Mouse (Mus musculus) CH12.LX (cell line): ENCODE measurements at regions not wholly inside any gene's neighbourhood (a gene's known extent, or its start where the extent isn't known, plus 50 kb on each side); places are given as distances from the start of the nearest gene placed in this dataset.

Experiments
- DNase-seq: peaks from one replicate; pipeline ENCODE4 v3.0.0-alpha.2; 2013; ENCODE audit errors: extremely low read depth
- H3K27ac ChIP-seq: 2 replicates; pipeline ENCODE4 v1.5.1; 2012; ENCODE audit warnings: low read depth, mild to moderate bottlenecking, control low read depth, moderate library complexity; ENCODE audit not compliant: insufficient read depth
- H3K27me3 ChIP-seq: replicated peaks from 2 replicates; pipeline ENCODE3; 2012; ENCODE audit warnings: inconsistent platforms
- H3K36me3 ChIP-seq, 2 experiments: replicated peaks in 1 of 2; 2 replicates each; pipeline versions ENCODE3 to v1.6.1; 2012; ENCODE audit warnings: inconsistent platforms in 1 of 2, low read length in 1 of 2, mild to moderate bottlenecking in 1 of 2, mixed read lengths in 1 of 2, moderate library complexity in 1 of 2; ENCODE audit not compliant: control insufficient read depth in 1 of 2, insufficient read depth in 1 of 2
- H3K4me1 ChIP-seq, 2 experiments: 2 replicates each; pipeline ENCODE4 v1.6.1; 2012; ENCODE audit warnings: inconsistent platforms in 1 of 2, moderate library complexity in 1 of 2; ENCODE audit not compliant: insufficient read depth in 2 of 2, control insufficient read depth in 1 of 2
- H3K4me2 ChIP-seq: 2 replicates; pipeline ENCODE4 v1.6.1; 2012; ENCODE audit warnings: low read depth, mild to moderate bottlenecking, control low read depth; ENCODE audit not compliant: poor library complexity, insufficient read depth, severe bottlenecking
- H3K4me3 ChIP-seq, 3 experiments: fragments of 150-350 bp in 1 of 3; sonication (generic) in 1 of 3; replicated peaks in 1 of 3; 2 replicates each; pipeline versions ENCODE3 to v1.5.1; 2011 to 2012; ENCODE audit warnings: low read depth in 2 of 3, low read length in 2 of 3, mild to moderate bottlenecking in 2 of 3, moderate library complexity in 2 of 3, control low read depth in 1 of 3, improper control_type of control experiment in 1 of 3, inconsistent platforms in 1 of 3, mixed read lengths in 1 of 3; ENCODE audit not compliant: poor library complexity in 1 of 3
- H3K79me2 ChIP-seq: replicated peaks from 2 replicates; pipeline ENCODE4 v1.6.1; 2012; ENCODE audit warnings: mild to moderate bottlenecking, moderate library complexity; ENCODE audit not compliant: control insufficient read depth, poor library complexity, insufficient read depth, severe bottlenecking; ENCODE audit errors: extremely low read depth
- H3K9ac ChIP-seq: 2 replicates; pipeline ENCODE4 v1.6.1; 2012; ENCODE audit warnings: low read depth, mild to moderate bottlenecking, control low read depth, moderate library complexity; ENCODE audit not compliant: insufficient read depth
- H3K9me3 ChIP-seq: replicated peaks from 2 replicates; pipeline ENCODE3; 2012; ENCODE audit warnings: low read length, inconsistent platforms, mixed read lengths
- BHLHE40 ChIP-seq: IDR thresholded peaks from 2 replicates; pipeline ENCODE4 v1.6.1; 2011; ENCODE audit warnings: mild to moderate bottlenecking, low read depth, low read length, improper control_type of control experiment
- CTCF ChIP-seq, 2 experiments: IDR thresholded peaks in 1 of 2; conservative IDR thresholded peaks in 1 of 2; 2 replicates each; pipeline ENCODE4 v1.5.1; 2011 to 2012; ENCODE audit warnings: low read depth in 2 of 2, low read length in 2 of 2, improper control_type of control experiment in 1 of 2, inconsistent platforms in 1 of 2, mild to moderate bottlenecking in 1 of 2, moderate library complexity in 1 of 2
- ELF1 ChIP-seq: IDR thresholded peaks from 2 replicates; pipeline ENCODE4 v1.6.1; 2014; ENCODE audit warnings: low read depth, mild to moderate bottlenecking, inconsistent platforms, low read length, improper control_type of control experiment
- EP300 ChIP-seq: IDR thresholded peaks from 2 replicates; pipeline ENCODE4 v1.6.1; 2011; ENCODE audit warnings: low read length, improper control_type of control experiment
- JUN ChIP-seq: IDR thresholded peaks from 2 replicates; pipeline ENCODE4 v1.6.1; 2011; ENCODE audit warnings: low read depth, mild to moderate bottlenecking, low read length, improper control_type of control experiment, moderate library complexity; ENCODE audit not compliant: insufficient read depth
- KAT2A ChIP-seq: IDR thresholded peaks from 2 replicates; pipeline ENCODE4 v1.6.1; 2012; ENCODE audit warnings: low read length, improper control_type of control experiment, inconsistent platforms; ENCODE audit not compliant: insufficient replicate concordance
- MAFK ChIP-seq: IDR thresholded peaks from 2 replicates; pipeline ENCODE4 v1.6.1; 2011; ENCODE audit warnings: low read length, improper control_type of control experiment; ENCODE audit not compliant: insufficient replicate concordance
- MAX ChIP-seq: IDR thresholded peaks from 2 replicates; pipeline ENCODE4 v1.6.1; 2011; ENCODE audit warnings: low read length, improper control_type of control experiment
- MAZ ChIP-seq: IDR thresholded peaks from 2 replicates; pipeline ENCODE4 v1.6.1; 2012; ENCODE audit warnings: low read depth, mild to moderate bottlenecking, inconsistent platforms, low read length, improper control_type of control experiment, moderate library complexity
- MEF2A ChIP-seq: IDR thresholded peaks from 2 replicates; pipeline ENCODE4 v1.6.1; 2014; ENCODE audit warnings: low read depth, mild to moderate bottlenecking, inconsistent platforms, low read length, improper control_type of control experiment, borderline replicate concordance
- MXI1 ChIP-seq: IDR thresholded peaks from 2 replicates; pipeline ENCODE4 v1.6.1; 2011; ENCODE audit warnings: mild to moderate bottlenecking, low read depth, low read length, improper control_type of control experiment
- MYC ChIP-seq: IDR thresholded peaks from 2 replicates; pipeline ENCODE4 v1.6.1; 2011; ENCODE audit warnings: low read depth, mild to moderate bottlenecking, improper control_type of control experiment, low read length
- NRF1 ChIP-seq: IDR thresholded peaks from 2 replicates; pipeline ENCODE4 v1.6.1; 2014; ENCODE audit warnings: low read depth, mild to moderate bottlenecking, inconsistent platforms, low read length, improper control_type of control experiment, moderate library complexity
- TBP ChIP-seq: conservative IDR thresholded peaks from 2 replicates; pipeline ENCODE4 v1.6.1; 2011; ENCODE audit warnings: low read depth, low read length, improper control_type of control experiment
- TCF12 ChIP-seq: IDR thresholded peaks from 2 replicates; pipeline ENCODE4 v1.6.1; 2014; ENCODE audit warnings: low read depth, mild to moderate bottlenecking, inconsistent platforms, low read length, improper control_type of control experiment
- USF2 ChIP-seq: conservative IDR thresholded peaks from 2 replicates; pipeline ENCODE4 v1.6.1; 2011; ENCODE audit warnings: low read depth, low read length, improper control_type of control experiment
- ZC3H11A ChIP-seq: IDR thresholded peaks from 2 replicates; pipeline ENCODE4 v1.6.1; 2012; ENCODE audit warnings: low read depth, mild to moderate bottlenecking, inconsistent platforms, low read length, improper control_type of control experiment
- ZKSCAN1 ChIP-seq: IDR thresholded peaks from 2 replicates; pipeline ENCODE4 v1.6.1; 2012; ENCODE audit warnings: low read depth, inconsistent platforms, low read length, improper control_type of control experiment, borderline replicate concordance
- dilution Hi-C: fragments of 300-500 bp; cut with MboI; formaldehyde crosslinking; loops from 2 replicates; pipeline ENCODE4 v1.14.3; 2020; ENCODE audit warnings: low sequenced_read_pairs; ENCODE audit not compliant: extremely low pct_unique_long_range_greater_than_20kb, extremely low pct_ligation_motif_present
- in situ Hi-C: fragments of 300-500 bp; cut with MboI; formaldehyde crosslinking; loops from 3 replicates; pipeline ENCODE4 v1.14.3; 2019; ENCODE audit warnings: low sequenced_read_pairs, low pct_ligation_motif_present, low pct_unique_long_range_greater_than_20kb, mixed read lengths

DNA sequence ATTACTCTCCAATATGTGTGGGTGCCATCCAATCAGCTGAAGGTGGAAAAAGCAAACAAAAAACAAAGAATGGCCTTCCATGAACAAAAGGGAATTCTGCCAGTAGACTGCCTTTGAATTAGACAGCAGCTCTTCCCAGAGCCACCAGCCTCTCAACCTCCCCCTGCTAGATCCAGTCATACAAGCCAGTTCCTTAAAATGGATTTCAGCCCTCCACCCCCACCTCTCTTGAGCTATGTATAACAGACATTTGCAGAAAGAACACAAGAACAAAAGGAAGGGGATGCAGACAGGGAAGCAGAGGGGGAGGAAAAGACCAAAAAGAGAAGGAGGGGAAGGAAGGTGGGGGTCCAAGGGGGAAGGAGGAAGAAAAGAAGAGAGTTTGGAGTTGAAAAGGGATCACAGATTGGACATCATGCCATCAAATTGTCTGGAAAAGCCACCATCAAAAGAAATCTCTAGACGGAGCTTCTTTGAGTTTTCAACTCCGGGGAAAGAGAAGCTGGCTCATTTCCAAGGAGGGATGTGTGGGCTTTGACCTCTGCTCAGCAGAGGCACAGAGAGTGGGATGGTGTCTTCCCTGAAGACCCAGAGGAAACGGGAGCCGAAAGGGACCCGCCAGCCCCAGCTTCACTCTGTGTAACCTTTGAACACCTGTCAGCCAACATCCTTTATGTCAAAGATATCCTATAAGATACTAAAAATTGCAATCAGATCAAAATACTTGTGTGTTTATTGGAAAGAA lies 114.8 kb downstream of the Dhrs2 start:
- Histone ChIP-seq H3K27me3 (no peaks in the 10 kb centered on the region), H3K4me1 (peaks cover 0 to 8% of the 10 kb centered on the region in 2 experiments; a peak in 2 of 4 replicates), H3K4me3 (no peak overlapping the region), H3K9me3 (no peaks in the 10 kb centered on the region), H3K9ac (no peak overlapping the region), H3K4me2 (no peak overlapping the region), H3K27ac (no peak overlapping the region), H3K36me3 (no peaks in the 10 kb centered on the region), H3K79me2 (no peaks in the 10 kb centered on the region)
- DNase-seq, result no peak
- TF ChIP-seq TBP (no peak), KAT2A (no peak), MAX (no peak), ELF1 (no peak), TCF12 (no peak), MAFK (no peak), MYC (no peak), EP300 (no peak), USF2 (no peak), CTCF (conservative IDR thresholded peaks at IDR 0.05 in 1 of 2, IDR thresholded peaks at IDR 0.05 in 1 of 2; ENCODE audit: low read depth in 2 of 2, low read length in 2 of 2) (no peak), MXI1 (no peak), NRF1 (no peak), MAZ (no peak), BHLHE40 (no peak), JUN (no peak)
- in situ Hi-C loops, result no loop called here
- dilution Hi-C loops, result no loop called here

DNA sequence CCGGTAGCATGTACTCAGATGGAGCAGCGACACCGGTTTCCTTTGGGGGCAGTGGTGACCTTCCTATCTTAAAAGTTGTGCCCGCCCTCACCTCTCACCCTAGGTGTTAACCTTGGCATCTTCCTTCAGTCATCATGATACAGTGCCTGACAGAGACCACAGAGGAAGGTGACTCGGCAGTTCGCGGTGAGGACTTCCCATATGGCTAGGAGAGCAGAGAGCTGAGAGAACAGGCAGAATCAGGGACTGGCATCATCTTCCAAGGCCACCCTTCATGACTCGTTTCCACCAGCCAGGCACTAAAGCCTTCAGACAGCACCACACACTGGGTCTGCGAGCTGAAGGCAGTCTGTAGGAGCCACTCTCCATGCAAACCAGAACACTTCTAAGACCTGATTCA lies 116.2 kb downstream of the Dhrs2 start:
- Histone ChIP-seq H3K9ac (no peak overlapping the region), H3K4me1 (peaks cover 0 to 8% of the 10 kb centered on the region in 2 experiments; a peak in 2 of 4 replicates), H3K4me2 (no peak overlapping the region), H3K79me2 (no peaks in the 10 kb centered on the region), H3K4me3 (no peak overlapping the region), H3K27me3 (no peaks in the 10 kb centered on the region), H3K36me3 (no peaks in the 10 kb centered on the region), H3K9me3 (no peaks in the 10 kb centered on the region), H3K27ac (no peak overlapping the region)
- no peak for TF ChIP-seq ZC3H11A
- TF ChIP-seq ZKSCAN1, result no peak
- TF ChIP-seq KAT2A, result no peak
- TF ChIP-seq MEF2A, result no peak
- dilution Hi-C loops, result no loop called here
- no peak for DNase-seq
- in situ Hi-C loops, result no loop called here
